Mouse (Mus musculus) midbrain, postnatal 0 days (tissue): ENCODE measurements around the gene Pepd. TPM values are rescaled to one million over a fixed set of nuclear protein-coding genes. Genes with fewer than 3 reads are reported as not detected.
A peak's percentile ranks its signal among the peaks of the same experiment; 100 is the strongest.

ENCODE experiments used
- ATAC-seq: fragments of 200-750 bp; cut with Nextera tagmentation; 2 replicates; pipeline ENCODE4 v1.8.0; 2017; ENCODE audit warnings: moderate number of reproducible peaks, mild to moderate bottlenecking, moderate TSS enrichment, moderate library complexity; ENCODE audit not compliant: low FRiP score
- DNase-seq: peaks from one replicate; pipeline ENCODE4 v3.0.0-alpha.2; 2015; ENCODE audit warnings: low spot score
- H3K27ac ChIP-seq: fragments of 300-500 bp; sonication (generic); 2 replicates; pipeline ENCODE4 v1.5.1; 2014; ENCODE audit warnings: low read depth, mild to moderate bottlenecking, low read length, mixed read lengths
- H3K27me3 ChIP-seq: fragments of 300-500 bp; sonication (generic); 2 replicates; pipeline ENCODE4 v1.6.1; 2014; ENCODE audit warnings: low read length, control low read depth, mixed read lengths; ENCODE audit not compliant: insufficient read depth
- H3K36me3 ChIP-seq: fragments of 300-500 bp; sonication (generic); 2 replicates; pipeline ENCODE4 v1.6.1; 2014; ENCODE audit warnings: low read length, control low read depth, mixed read lengths; ENCODE audit not compliant: insufficient read depth
- H3K4me1 ChIP-seq: fragments of 300-500 bp; sonication (generic); 2 replicates; pipeline ENCODE4 v1.6.1; 2014; ENCODE audit warnings: mild to moderate bottlenecking, control low read depth, antibody characterized with exemption, low read length, mixed read lengths; ENCODE audit not compliant: insufficient read depth
- H3K4me2 ChIP-seq: fragments of 300-500 bp; sonication (generic); 2 replicates; pipeline ENCODE4 v1.6.1; 2014; ENCODE audit warnings: low read depth, mild to moderate bottlenecking, low read length, mixed read lengths; ENCODE audit not compliant: poor library complexity, severe bottlenecking
- H3K4me3 ChIP-seq: fragments of 300-500 bp; sonication (generic); 2 replicates; pipeline ENCODE4 v1.5.1; 2014; ENCODE audit warnings: low read depth, mild to moderate bottlenecking, low read length, moderate library complexity
- H3K9ac ChIP-seq: fragments of 300-500 bp; sonication (generic); replicated peaks from 2 replicates; pipeline ENCODE4 v1.6.1; 2014; ENCODE audit warnings: mild to moderate bottlenecking, low read length, moderate library complexity, mixed read lengths; ENCODE audit not compliant: poor library complexity, severe bottlenecking
- H3K9me3 ChIP-seq: fragments of 300-500 bp; sonication (generic); 2 replicates; pipeline ENCODE4 v1.6.1; 2016; ENCODE audit warnings: low read length, control low read depth
- CTCF ChIP-seq: IDR thresholded peaks from 2 replicates; pipeline ENCODE4 v1.5.1; 2016; ENCODE audit warnings: antibody characterized with exemption, mild to moderate bottlenecking
- WGBS: fragments of 180-500 bp; shearing (Covaris S2); extraction: QIAGEN DNeasy Blood & Tissue Kit; methylation state at CpG from one replicate; pipeline ENCODE4 v1.1.7; 2014; 5-methylcytosine and 5-hydroxymethylcytosine counted together
- polyA plus RNA-seq: library from polyadenylated mRNA; unstranded; fragments of >200 nt; fragmentation: Nextera tagmentation; extraction: Ambion mirVana; gene quantifications from 2 replicates; pipeline ENCODE4 v1.2.1, GENCODE M21; 2015
- total RNA-seq: library from RNA; depleted of rRNA; stranded (reverse); fragments of >200 nt; gene quantifications from 2 replicates; pipeline ENCODE4 v1.2.3, GENCODE M21; 2014

Gene Pepd
- total and polyA plus RNA-seq, 2 experiments from 2014 or later = 60.8 to 69.8 TPM

GRCm38 (mm10) chr7:34936347-34936746 lies 24.2 kb downstream of the Pepd start:
- WGBS = 89% methylated on average over 2 of the region's 2 CpGs
- Histone ChIP-seq H3K4me2 (no peak overlapping the region), H3K4me3 (no peak overlapping the region), H3K9ac (no peak overlapping the region), H3K27me3 (no peaks in the 10 kb centered on the region), H3K36me3 (peaks cover 10% of the 10 kb centered on the region), H3K4me1 (0 out of 2 replicates have a peak, but pooled peaks cover 4% of the 10 kb centered on the region), H3K27ac (no peak overlapping the region), H3K9me3 (no peaks in the 10 kb centered on the region)
- DNase-seq (no peak), ATAC-seq (no peak)
- TF ChIP-seq CTCF = peak; percentile 53

- Histone ChIP-seq H3K4me2 (no peak overlapping the region), H3K36me3 (peaks cover 14% of the 10 kb centered on the region), H3K9ac (no peak overlapping the region), H3K27me3 (no peaks in the 10 kb centered on the region; the same call in 1 of the 2 replicates), H3K4me1 (0 out of 2 replicates have a peak, but pooled peaks cover 4% of the 10 kb centered on the region), H3K4me3 (no peak overlapping the region), H3K27ac (no peak overlapping the region), H3K9me3 (no peaks in the 10 kb centered on the region)
- no peak for DNase-seq
- WGBS = 37% methylated on average over 7 of the region's 7 CpGs
- ATAC-seq = no peak
- TF ChIP-seq CTCF = no peak
These were observed 26.6 kb downstream of the Pepd start for GRCm38 (mm10) chr7:34938636-34939261.

GRCm38 (mm10) chr7:34939262-34939951 lies 27.2 kb downstream of the Pepd start:
- WGBS = 26% methylated on average over 14 of the region's 14 CpGs

DNA sequence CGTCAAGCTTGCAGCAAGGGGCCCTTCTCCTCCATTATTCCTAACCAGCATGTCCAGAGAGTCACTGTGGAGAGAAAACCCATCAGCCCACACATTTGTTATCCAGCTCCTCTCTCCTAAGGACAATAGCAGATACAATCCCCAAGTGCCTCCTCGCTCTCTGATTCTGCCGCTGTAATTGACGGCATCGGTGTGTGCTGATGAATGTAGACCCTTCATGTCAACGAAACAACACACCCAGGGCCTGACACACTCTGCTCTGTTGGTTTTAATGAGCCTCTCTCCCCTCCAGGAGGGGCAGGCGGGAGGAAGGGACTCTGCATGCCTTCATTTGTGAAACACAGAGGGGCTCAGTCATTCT lies 27.8 kb downstream of the Pepd start:
- Histone ChIP-seq H3K4me3 (no peak overlapping the region), H3K4me1 (0 out of 2 replicates have a peak, but pooled peaks cover 4% of the 10 kb centered on the region), H3K27me3 (no peaks in the 10 kb centered on the region; the same call in 1 of the 2 replicates), H3K36me3 (peaks cover 14% of the 10 kb centered on the region), H3K4me2 (no peak overlapping the region), H3K9ac (no peak overlapping the region), H3K27ac (peak overlapping the region; percentile 34; the same call in 1 of the 2 replicates), H3K9me3 (no peaks in the 10 kb centered on the region)
- 21% methylated on average over 7 of the region's 7 CpGs for WGBS
- no peak for ATAC-seq
- no peak for TF ChIP-seq CTCF
- no peak for DNase-seq

More at GRCm38 (mm10) chr7:34939262-34939951, 27.2 kb downstream of the Pepd start:
- Histone ChIP-seq H3K9me3 (no peaks in the 10 kb centered on the region), H3K27me3 (no peaks in the 10 kb centered on the region; the same call in 1 of the 2 replicates), H3K4me1 (0 out of 2 replicates have a peak, but pooled peaks cover 4% of the 10 kb centered on the region), H3K27ac (peak overlapping the region; percentile 34; the same call in 1 of the 2 replicates), H3K4me3 (no peak overlapping the region), H3K36me3 (peaks cover 17% of the 10 kb centered on the region), H3K9ac (no peak overlapping the region), H3K4me2 (no peak overlapping the region)
- peak; percentile 41; the same call in 1 of the 2 replicates for ATAC-seq
- TF ChIP-seq CTCF = no peak
- DNase-seq = peak; percentile 71

DNA sequence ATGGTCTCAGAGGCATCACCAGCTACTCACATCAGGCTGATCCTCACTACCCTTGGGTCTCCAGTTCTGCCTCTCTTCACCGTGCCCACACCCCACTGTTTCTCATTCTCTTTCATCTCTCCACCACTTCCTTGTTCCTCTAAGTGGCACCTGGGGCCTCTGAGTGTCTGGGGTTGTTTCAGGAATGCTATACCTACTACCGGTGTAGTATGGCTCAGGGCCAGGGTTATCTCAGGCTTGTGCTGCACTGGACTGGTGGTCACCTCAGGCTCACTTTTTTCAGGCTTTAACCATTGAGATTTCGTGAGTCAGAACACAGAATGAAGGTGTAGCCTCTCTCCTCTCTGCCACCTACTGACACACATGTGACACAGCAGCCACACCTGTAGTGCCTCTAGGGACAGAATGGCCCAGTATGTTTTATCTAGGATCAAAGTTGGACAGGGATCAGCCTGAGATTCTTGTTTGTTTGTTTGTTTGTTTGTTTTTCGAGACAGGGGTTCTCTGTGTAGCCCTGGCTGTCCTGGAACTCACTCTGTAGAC lies 31.5 kb downstream of the Pepd start:
- Histone ChIP-seq H3K4me2 (no peak overlapping the region), H3K36me3 (peaks cover 13% of the 10 kb centered on the region), H3K27ac (no peak overlapping the region), H3K9ac (no peak overlapping the region), H3K27me3 (no peaks in the 10 kb centered on the region; the same call in 1 of the 2 replicates), H3K4me1 (0 out of 2 replicates have a peak, but pooled peaks cover 4% of the 10 kb centered on the region), H3K4me3 (no peak overlapping the region), H3K9me3 (no peaks in the 10 kb centered on the region)
- 73% methylated on average over 4 of the region's 4 CpGs for WGBS
- ATAC-seq (no peak), DNase-seq (no peak)
- peak; percentile 27 for TF ChIP-seq CTCF
